Mouse (Mus musculus): Measurements from ENCODE around the gene Dmgdh.

GRCm38 (mm10) chr13:93683336-93683735 is 9.1 kb downstream of the Dmgdh start:
- TF ChIP-seq CTCF (IDR thresholded peaks at IDR 0.05; ENCODE audit: low read depth) (no peak), EP300 (optimal IDR thresholded peaks at IDR 0.05) (no peak)
